Comparison of ENCODE assay signal across 23 mouse cellular contexts in genomic region chr8:84273968-84274367, GRCm38 (mm10). TPM values are rescaled to one million over a fixed set of nuclear protein-coding genes. Genes with fewer than 3 reads are reported as not detected.
DNase-seq lines count a peak whose midpoint lies in the region; ATAC-seq and TF ChIP-seq lines count a peak whose summit lies in the region.
"Had no signal": no experiment of that assay in that cellular context is flagged by ENCODE, and none has a peak within 500 bp of the region (broad histone marks: within the 10 kb centered on the region; RNA-seq: fewer than 3 reads in every experiment).

No protein-coding gene starts in this region.

- H3K4me3 ChIP-seq in embryonic facial prominence, embryonic 13.5 days = no peak overlapping the region
- H3K4me3 ChIP-seq in embryonic facial prominence, embryonic 10.5 days = no peak overlapping the region
- no peak overlapping the region for H3K4me3 ChIP-seq in layer of hippocampus, adult 2 months
- no peak overlapping the region for H3K4me3 ChIP-seq in midbrain, embryonic 12.5 days
- no peak overlapping the region for H3K4me3 ChIP-seq in midbrain, embryonic 11.5 days (ENCODE audit: low read depth, low read length)

- 0 out of 2 replicates have a peak, but pooled peaks cover 3% of the 10 kb centered on the region for H3K27me3 ChIP-seq in embryonic facial prominence, embryonic 13.5 days
- H3K27me3 ChIP-seq in embryonic facial prominence, embryonic 10.5 days (replicated peaks; ENCODE audit: low read depth, poor library complexity, severe bottlenecking) = no peaks in the 10 kb centered on the region
- H3K27me3 ChIP-seq in midbrain, embryonic 12.5 days = no peaks in the 10 kb centered on the region; the same call in 1 of the 2 replicates
- H3K27me3 ChIP-seq in midbrain, embryonic 11.5 days (ENCODE audit: control insufficient read depth, insufficient read depth, low read length) = no peaks in the 10 kb centered on the region
- H3K27me3 ChIP-seq: CH12.LX, Patski had no signal

- H3K9me3 ChIP-seq in embryonic facial prominence, embryonic 13.5 days = no peaks in the 10 kb centered on the region
- H3K9me3 ChIP-seq in embryonic facial prominence, embryonic 10.5 days = no peaks in the 10 kb centered on the region
- H3K9me3 ChIP-seq in midbrain, embryonic 12.5 days = no peaks in the 10 kb centered on the region
- H3K9me3 ChIP-seq in midbrain, embryonic 11.5 days (ENCODE audit: control insufficient read depth, low read length) = no peaks in the 10 kb centered on the region
- H3K9me3 ChIP-seq: G1E had no signal

- H3K27ac ChIP-seq in embryonic facial prominence, embryonic 13.5 days = no peak overlapping the region
- no peak overlapping the region for H3K27ac ChIP-seq in embryonic facial prominence, embryonic 10.5 days (replicated peaks)
- H3K27ac ChIP-seq in layer of hippocampus, adult 2 months = peak overlapping the region; percentile 83
- no peak overlapping the region for H3K27ac ChIP-seq in midbrain, embryonic 12.5 days (replicated peaks)
- no peak overlapping the region for H3K27ac ChIP-seq in midbrain, embryonic 11.5 days (ENCODE audit: low read depth, low read length)

- H3K4me1 ChIP-seq in embryonic facial prominence, embryonic 13.5 days = peaks cover 8% of the 10 kb centered on the region
- peaks cover 10% of the 10 kb centered on the region for H3K4me1 ChIP-seq in embryonic facial prominence, embryonic 10.5 days
- H3K4me1 ChIP-seq in midbrain, embryonic 12.5 days = peaks cover 10% of the 10 kb centered on the region
- peaks cover 5% of the 10 kb centered on the region for H3K4me1 ChIP-seq in midbrain, embryonic 11.5 days (ENCODE audit: control insufficient read depth, insufficient read depth, low read length)

- no peak for ATAC-seq in embryonic facial prominence, embryonic 13.5 days (ENCODE audit: insufficient number of reproducible peaks, insufficient read depth, low FRiP score, low TSS enrichment, low read depth)
- ATAC-seq in midbrain, embryonic 12.5 days (ENCODE audit: low FRiP score, low read depth) = no peak
- ATAC-seq in midbrain, embryonic 11.5 days (ENCODE audit: low FRiP score) = no peak
- ATAC-seq: activated CD4-positive, CD25-positive, alpha-beta regulatory T cell, adult 4 months; CD4-positive, CD25-positive, alpha-beta regulatory T cell, adult 4 months; Patski had no signal

- no peak for TF ChIP-seq CTCF in layer of hippocampus, adult 2 months (conservative IDR thresholded peaks at IDR 0.05)

- H3K4me2 ChIP-seq in embryonic facial prominence, embryonic 13.5 days = no peak overlapping the region
- H3K4me2 ChIP-seq in midbrain, embryonic 12.5 days (replicated peaks) = no peak overlapping the region
- H3K4me2 ChIP-seq in midbrain, embryonic 11.5 days = no peak overlapping the region

- 0 out of 2 replicates have a peak overlapping the region, but pooled peaks have one; percentile 21 for H3K9ac ChIP-seq in embryonic facial prominence, embryonic 13.5 days
- H3K9ac ChIP-seq in midbrain, embryonic 12.5 days (replicated peaks) = 0 out of 2 replicates have a peak overlapping the region, but pooled peaks have one; percentile 34
- no peak overlapping the region for H3K9ac ChIP-seq in midbrain, embryonic 11.5 days (ENCODE audit: low read length)

- H3K36me3 ChIP-seq in embryonic facial prominence, embryonic 13.5 days = no peaks in the 10 kb centered on the region
- no peaks in the 10 kb centered on the region for H3K36me3 ChIP-seq in embryonic facial prominence, embryonic 10.5 days (replicated peaks)
- no peaks in the 10 kb centered on the region for H3K36me3 ChIP-seq in midbrain, embryonic 12.5 days
- H3K36me3 ChIP-seq in midbrain, embryonic 11.5 days (ENCODE audit: control insufficient read depth, insufficient read depth, low read length) = no peaks in the 10 kb centered on the region

- DNase-seq in embryonic facial prominence, embryonic 10.5 days (ENCODE audit: low spot score) = no peak
- peak; percentile 49 to 58 for DNase-seq in layer of hippocampus, adult 2 months (ENCODE audit: low spot score in 2 of 2)
- DNase-seq in layer of hippocampus, adult 11-12 months (ENCODE audit: low spot score) = no peak
- no peak for DNase-seq in midbrain, embryonic 11.5 days (ENCODE audit: low spot score, missing footprints)
- DNase-seq in 416B (ENCODE audit: low read depth) = peak; percentile 47
- DNase-seq in embryo, embryonic 10.5 days (ENCODE audit: low spot score) = no peak
- DNase-seq: adrenal gland, adult 2 months; adrenal gland, adult 8-10 months; adrenal gland, postnatal 10 days; adrenal gland, postnatal 14 days; adrenal gland, postnatal 25 days; adrenal gland, postnatal 36 days; B cell, adult 2 months; cerebellum, adult 11 months; cerebellum, adult 11-12 months; cerebellum, adult 18-20 months had no signal

- 84% methylated on average over 3 of the region's 3 CpGs for WGBS in embryonic facial prominence, embryonic 13.5 days
- 82% methylated on average over 3 of the region's 3 CpGs for WGBS in embryonic facial prominence, embryonic 10.5 days
- 85% methylated on average over 3 of the region's 3 CpGs for WGBS in midbrain, embryonic 12.5 days
- WGBS in midbrain, embryonic 11.5 days = 86% methylated on average over 3 of the region's 3 CpGs

RNA-seq across cellular contexts. Expression of gene Ccdc130, which starts 3.8 kb away (rescaled TPM):
- polyA plus RNA-seq in embryonic facial prominence, embryonic 13.5 days (2015; fragmentation: Nextera tagmentation; extraction: Ambion mirVana) = 21.6 and 22.2 TPM in 2 replicates
- polyA plus RNA-seq in embryonic facial prominence, embryonic 10.5 days (2016; fragmentation: Nextera tagmentation; extraction: Ambion mirVana) = 21.9 and 24.6 TPM in 2 replicates
- total RNA-seq in layer of hippocampus, adult 2 months (2021) = 10 to 100 TPM; 31.9 to 35.9 TPM
- polyA plus RNA-seq in midbrain, embryonic 12.5 days (2016; fragmentation: Nextera tagmentation; extraction: Ambion mirVana) = 24.3 and 25.1 TPM in 2 replicates
- 22.2 and 23.3 TPM in 2 replicates for polyA plus RNA-seq in midbrain, embryonic 11.5 days (2014; fragmentation: Nextera tagmentation; extraction: Ambion mirVana)

RNA-seq across cellular contexts. Expression of gene Mri1, which starts 16.8 kb away (rescaled TPM):
- 62.4 and 69.8 TPM in 2 replicates for polyA plus RNA-seq in embryonic facial prominence, embryonic 13.5 days (2015; fragmentation: Nextera tagmentation; extraction: Ambion mirVana)
- polyA plus RNA-seq in embryonic facial prominence, embryonic 10.5 days (2016; fragmentation: Nextera tagmentation; extraction: Ambion mirVana) = 64.0 and 64.2 TPM in 2 replicates
- 10 to 100 TPM; 19.0 to 21.9 TPM for total RNA-seq in layer of hippocampus, adult 2 months (2021)
- polyA plus RNA-seq in midbrain, embryonic 12.5 days (2016; fragmentation: Nextera tagmentation; extraction: Ambion mirVana) = 61.0 and 63.6 TPM in 2 replicates
- 47.2 and 52.4 TPM in 2 replicates for polyA plus RNA-seq in midbrain, embryonic 11.5 days (2014; fragmentation: Nextera tagmentation; extraction: Ambion mirVana)

RNA-seq across cellular contexts. Expression of gene D8Ertd738e, which starts 24.4 kb away (rescaled TPM):
- 318 and 344 TPM in 2 replicates for polyA plus RNA-seq in embryonic facial prominence, embryonic 13.5 days (2015; fragmentation: Nextera tagmentation; extraction: Ambion mirVana)
- polyA plus RNA-seq in embryonic facial prominence, embryonic 10.5 days (2016; fragmentation: Nextera tagmentation; extraction: Ambion mirVana) = 409 and 427 TPM in 2 replicates
- 100 to 1,000 TPM; 143 to 146 TPM for total RNA-seq in layer of hippocampus, adult 2 months (2021)
- polyA plus RNA-seq in midbrain, embryonic 12.5 days (2016; fragmentation: Nextera tagmentation; extraction: Ambion mirVana) = 268 TPM in 2 replicates
- polyA plus RNA-seq in midbrain, embryonic 11.5 days (2014; fragmentation: Nextera tagmentation; extraction: Ambion mirVana) = 281 and 304 TPM in 2 replicates

RNA-seq across cellular contexts. Expression of gene Zswim4, which starts 37.1 kb away (rescaled TPM):
- polyA plus RNA-seq in embryonic facial prominence, embryonic 13.5 days (2015; fragmentation: Nextera tagmentation; extraction: Ambion mirVana) = 19.6 and 22.6 TPM in 2 replicates
- polyA plus RNA-seq in embryonic facial prominence, embryonic 10.5 days (2016; fragmentation: Nextera tagmentation; extraction: Ambion mirVana) = 37.2 and 41.7 TPM in 2 replicates
- 10 to 100 TPM; 18.0 to 19.3 TPM for total RNA-seq in layer of hippocampus, adult 2 months (2021)
- polyA plus RNA-seq in midbrain, embryonic 12.5 days (2016; fragmentation: Nextera tagmentation; extraction: Ambion mirVana) = 55.3 and 55.7 TPM in 2 replicates
- polyA plus RNA-seq in midbrain, embryonic 11.5 days (2014; fragmentation: Nextera tagmentation; extraction: Ambion mirVana) = 19.4 and 24.7 TPM in 2 replicates

Comparison
In these comparisons a context has a peak if more than half of its experiments do, and no peak if none do; other contexts are left out.
1. DNase-seq: peak in layer of hippocampus, adult 2 months (2 of 2) and 416B (single experiment); none in embryonic facial prominence, embryonic 10.5 days (single experiment), layer of hippocampus, adult 11-12 months (single experiment), midbrain, embryonic 11.5 days (single experiment) and embryo, embryonic 10.5 days (single experiment).